Mouse (Mus musculus): ENCODE measurements at regions not wholly inside any gene's neighbourhood (a gene's known extent, or its start where the extent isn't known, plus 50 kb on each side); places are given as distances from the start of the nearest gene placed in this dataset.

DNA sequence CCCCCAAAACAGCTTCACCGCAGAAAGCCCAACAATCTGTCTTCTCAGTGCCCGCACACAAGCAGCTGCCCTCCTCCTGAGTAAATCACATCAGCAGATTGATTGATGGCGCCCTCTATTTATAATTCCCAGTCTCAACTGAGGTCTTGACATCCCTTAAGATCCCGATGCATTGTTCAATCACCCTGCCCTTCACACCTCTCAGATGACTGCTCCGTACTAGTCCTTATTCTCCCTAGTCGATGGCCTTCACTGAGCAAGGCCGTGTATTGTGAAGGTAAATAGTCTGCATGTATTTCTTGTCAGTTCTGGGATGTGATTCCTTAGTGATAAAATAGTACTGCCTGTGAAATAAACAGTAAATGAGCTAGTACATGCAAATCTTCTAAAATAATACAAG, 114.7 kb upstream of the Nwd2 start:
- no peak for TF ChIP-seq CTCF (IDR thresholded peaks at IDR 0.05; ENCODE audit: low read depth)
- no peak for TF ChIP-seq EP300 (IDR thresholded peaks at IDR 0.05; ENCODE audit: low read depth)

Data from liver, embryonic 14.5 days (tissue).